Mouse (Mus musculus) intestine, embryonic 15.5 days (tissue): ENCODE results near the gene Zcchc9. TPM values are rescaled to one million over a fixed set of nuclear protein-coding genes. Genes with fewer than 3 reads are reported as not detected.

Source experiments
- ATAC-seq: fragments of 200-750 bp; cut with Nextera tagmentation; 2 replicates; pipeline ENCODE4 v1.8.0; 2017; ENCODE audit warnings: moderate TSS enrichment, moderate library complexity
- H3K27ac ChIP-seq: fragments of 300-500 bp; sonication (generic); 2 replicates; pipeline ENCODE4 v1.5.1; 2015; ENCODE audit warnings: mild to moderate bottlenecking, inconsistent platforms
- H3K27me3 ChIP-seq: fragments of 300-500 bp; sonication (generic); replicated peaks from 2 replicates; pipeline ENCODE4 v1.6.1; 2015; ENCODE audit warnings: inconsistent platforms
- H3K36me3 ChIP-seq: fragments of 300-500 bp; sonication (generic); 2 replicates; pipeline ENCODE4 v1.6.1; 2015; ENCODE audit warnings: inconsistent platforms
- H3K4me1 ChIP-seq: fragments of 300-500 bp; sonication (generic); replicated peaks from 2 replicates; pipeline ENCODE4 v1.6.1; 2015; ENCODE audit warnings: inconsistent platforms
- H3K4me2 ChIP-seq: fragments of 300-500 bp; sonication (generic); replicated peaks from 2 replicates; pipeline ENCODE4 v1.6.1; 2015; ENCODE audit warnings: mild to moderate bottlenecking, inconsistent platforms
- H3K4me3 ChIP-seq: fragments of 300-500 bp; sonication (generic); replicated peaks from 2 replicates; pipeline ENCODE4 v1.5.1; 2015; ENCODE audit warnings: inconsistent platforms
- H3K9ac ChIP-seq: fragments of 300-500 bp; sonication (generic); 2 replicates; pipeline ENCODE4 v1.6.1; 2015; ENCODE audit warnings: inconsistent platforms
- H3K9me3 ChIP-seq: fragments of 300-500 bp; sonication (generic); 2 replicates; pipeline ENCODE4 v1.6.1; 2016; ENCODE audit warnings: inconsistent platforms
- WGBS: fragments of 180-500 bp; shearing (Covaris S2); methylation state at CpG from one replicate; pipeline ENCODE4 v1.1.7; 2015; 5-methylcytosine and 5-hydroxymethylcytosine counted together
- polyA plus RNA-seq: library from polyadenylated mRNA; unstranded; fragments of >200 nt; fragmentation: Nextera tagmentation; extraction: Ambion mirVana; gene quantifications from 2 replicates; pipeline ENCODE4 v1.2.1, GENCODE M21; 2015

Zcchc9 gene
- polyA plus RNA-seq = 28.7 and 33.3 TPM in 2 replicates

- H3K36me3 ChIP-seq = no peaks in the 10 kb centered on the region
- H3K4me3 ChIP-seq = peak within 1 kb of the TSS; percentile 84
- H3K27ac ChIP-seq = peak within 1 kb of the TSS; percentile 93
- no peaks in the 10 kb centered on the region for H3K4me1 ChIP-seq
- H3K27me3 ChIP-seq = no peaks in the 10 kb centered on the region
- peak within 1 kb of the TSS; percentile 95 for H3K9ac ChIP-seq
- under 1% methylated on average over 50 of the region's 50 CpGs for WGBS
- H3K4me2 ChIP-seq = peak within 1 kb of the TSS; percentile 59
- no peaks in the 10 kb centered on the region for H3K9me3 ChIP-seq
- peak; percentile 99 for ATAC-seq
These were observed at the start of gene Zcchc9 for GRCm38 (mm10) chr13:91807155-91807839. Gene Zcchc9 (minus strand): TSS chr13:91807705.

GRCm38 (mm10) chr13:91854412-91854811, 46.9 kb upstream of the Zcchc9 start:
- Histone ChIP-seq H3K27me3 (no peaks in the 10 kb centered on the region), H3K4me1 (no peaks in the 10 kb centered on the region), H3K27ac (no peak overlapping the region), H3K9me3 (no peaks in the 10 kb centered on the region), H3K36me3 (no peaks in the 10 kb centered on the region), H3K9ac (no peak overlapping the region), H3K4me3 (no peak overlapping the region), H3K4me2 (no peak overlapping the region)
- 72% methylated on average over 3 of the region's 3 CpGs for WGBS
- ATAC-seq = no peak

GRCm38 (mm10) chr13:91827876-91828275, 20.4 kb upstream of the Zcchc9 start:
- no peak overlapping the region for H3K9ac ChIP-seq
- no peak for ATAC-seq
- H3K27me3 ChIP-seq = no peaks in the 10 kb centered on the region
- H3K9me3 ChIP-seq = no peaks in the 10 kb centered on the region
- H3K4me3 ChIP-seq = no peak overlapping the region
- no peak overlapping the region for H3K4me2 ChIP-seq
- no peak overlapping the region for H3K27ac ChIP-seq
- H3K36me3 ChIP-seq = no peaks in the 10 kb centered on the region
- 0 out of 2 replicates have a peak, but pooled peaks cover 3% of the 10 kb centered on the region for H3K4me1 ChIP-seq

- no peaks in the 10 kb centered on the region for H3K27me3 ChIP-seq
- WGBS = 81% methylated on average over 2 of the region's 2 CpGs
- no peak overlapping the region for H3K4me3 ChIP-seq
- ATAC-seq = no peak
- no peaks in the 10 kb centered on the region for H3K9me3 ChIP-seq
- H3K36me3 ChIP-seq = no peaks in the 10 kb centered on the region
- no peak overlapping the region for H3K4me2 ChIP-seq
- no peak overlapping the region for H3K27ac ChIP-seq
- no peak overlapping the region for H3K9ac ChIP-seq
- 0 out of 2 replicates have a peak, but pooled peaks cover 3% of the 10 kb centered on the region for H3K4me1 ChIP-seq
These were observed 18.6 kb upstream of the Zcchc9 start for GRCm38 (mm10) chr13:91826066-91826465.

- H3K9me3 ChIP-seq = no peaks in the 10 kb centered on the region
- no peaks in the 10 kb centered on the region for H3K36me3 ChIP-seq
- no peak overlapping the region for H3K4me3 ChIP-seq
- H3K9ac ChIP-seq = no peak overlapping the region
- WGBS = 51% methylated on average over 4 of the region's 4 CpGs
- H3K4me2 ChIP-seq = no peak overlapping the region
- H3K4me1 ChIP-seq = 0 out of 2 replicates have a peak, but pooled peaks cover 3% of the 10 kb centered on the region
- no peaks in the 10 kb centered on the region for H3K27me3 ChIP-seq
- no peak overlapping the region for H3K27ac ChIP-seq
- no peak for ATAC-seq
These were observed 17.5 kb upstream of the Zcchc9 start for GRCm38 (mm10) chr13:91824845-91825550.

- Histone ChIP-seq H3K4me3 (no peak overlapping the region), H3K9ac (no peak overlapping the region), H3K36me3 (no peaks in the 10 kb centered on the region), H3K27me3 (no peaks in the 10 kb centered on the region), H3K4me2 (no peak overlapping the region), H3K27ac (no peak overlapping the region), H3K4me1 (0 out of 2 replicates have a peak, but pooled peaks cover 3% of the 10 kb centered on the region), H3K9me3 (no peaks in the 10 kb centered on the region)
- 77% methylated on average over 6 of the region's 6 CpGs for WGBS
- no peak for ATAC-seq
These were observed 16.2 kb upstream of the Zcchc9 start for GRCm38 (mm10) chr13:91823735-91824134.

- no peaks in the 10 kb centered on the region for H3K36me3 ChIP-seq
- H3K27ac ChIP-seq = no peak overlapping the region
- no peak overlapping the region for H3K9ac ChIP-seq
- H3K4me1 ChIP-seq = no peaks in the 10 kb centered on the region
- no peaks in the 10 kb centered on the region for H3K9me3 ChIP-seq
- 85% methylated on average over 5 of the region's 5 CpGs for WGBS
- ATAC-seq = no peak
- no peaks in the 10 kb centered on the region for H3K27me3 ChIP-seq
- no peak overlapping the region for H3K4me3 ChIP-seq
- no peak overlapping the region for H3K4me2 ChIP-seq
These were observed 7.2 kb upstream of the Zcchc9 start for GRCm38 (mm10) chr13:91814670-91815069.

- no peak overlapping the region for H3K4me2 ChIP-seq
- no peak for ATAC-seq
- 31% methylated on average over 2 of the region's 2 CpGs for WGBS
These were observed 2.0 kb upstream of the Zcchc9 start for GRCm38 (mm10) chr13:91809476-91809875.

GRCm38 (mm10) chr13:91807874-91808575, 520 bp upstream of the Zcchc9 start:
- peak overlapping the region; percentile 93 for H3K27ac ChIP-seq
- peak overlapping the region; percentile 59 for H3K4me2 ChIP-seq
- H3K4me1 ChIP-seq = no peaks in the 10 kb centered on the region
- H3K9ac ChIP-seq = peak overlapping the region; percentile 95
- no peak for ATAC-seq
- WGBS = 24% methylated on average over 20 of the region's 20 CpGs
- peak overlapping the region; percentile 84 for H3K4me3 ChIP-seq
- H3K9me3 ChIP-seq = no peaks in the 10 kb centered on the region
- no peaks in the 10 kb centered on the region for H3K27me3 ChIP-seq
- no peaks in the 10 kb centered on the region for H3K36me3 ChIP-seq

More at GRCm38 (mm10) chr13:91809476-91809875, 2.0 kb upstream of the Zcchc9 start:
- Histone ChIP-seq H3K9ac (no peak overlapping the region), H3K27ac (no peak overlapping the region), H3K27me3 (no peaks in the 10 kb centered on the region), H3K9me3 (no peaks in the 10 kb centered on the region), H3K4me3 (no peak overlapping the region), H3K4me1 (no peaks in the 10 kb centered on the region), H3K36me3 (no peaks in the 10 kb centered on the region)

GRCm38 (mm10) chr13:91801726-91802125, 5.8 kb downstream of the Zcchc9 start:
- no peak overlapping the region for H3K4me2 ChIP-seq
- H3K4me1 ChIP-seq = no peaks in the 10 kb centered on the region
- H3K27me3 ChIP-seq = no peaks in the 10 kb centered on the region
- H3K9ac ChIP-seq = no peak overlapping the region
- ATAC-seq = no peak
- peaks cover 13% of the 10 kb centered on the region; the same call in 1 of the 2 replicates for H3K36me3 ChIP-seq
- no peaks in the 10 kb centered on the region for H3K9me3 ChIP-seq
- no peak overlapping the region for H3K4me3 ChIP-seq
- 74% methylated on average over 5 of the region's 5 CpGs for WGBS
- no peak overlapping the region for H3K27ac ChIP-seq

- ATAC-seq = no peak
- Histone ChIP-seq H3K4me1 (no peaks in the 10 kb centered on the region), H3K27me3 (no peaks in the 10 kb centered on the region), H3K27ac (no peak overlapping the region), H3K9me3 (no peaks in the 10 kb centered on the region), H3K9ac (no peak overlapping the region), H3K4me2 (no peak overlapping the region), H3K36me3 (peaks cover 17% of the 10 kb centered on the region), H3K4me3 (no peak overlapping the region)
- 93% methylated on average over 10 of the region's 10 CpGs for WGBS
These were observed 10.1 kb downstream of the Zcchc9 start for GRCm38 (mm10) chr13:91797442-91797841.

- peaks cover 17% of the 10 kb centered on the region for H3K36me3 ChIP-seq
- H3K9me3 ChIP-seq = no peaks in the 10 kb centered on the region
- H3K9ac ChIP-seq = no peak overlapping the region
- WGBS = 92% methylated on average over 6 of the region's 6 CpGs
- H3K27me3 ChIP-seq = no peaks in the 10 kb centered on the region
- H3K4me3 ChIP-seq = no peak overlapping the region
- ATAC-seq = no peak
- H3K27ac ChIP-seq = no peak overlapping the region
- H3K4me1 ChIP-seq = no peaks in the 10 kb centered on the region
- H3K4me2 ChIP-seq = no peak overlapping the region
These were observed 10.6 kb downstream of the Zcchc9 start for GRCm38 (mm10) chr13:91796916-91797315.
